Comparison of ENCODE assay signal across 18 mouse cellular contexts in the genomic region with DNA sequence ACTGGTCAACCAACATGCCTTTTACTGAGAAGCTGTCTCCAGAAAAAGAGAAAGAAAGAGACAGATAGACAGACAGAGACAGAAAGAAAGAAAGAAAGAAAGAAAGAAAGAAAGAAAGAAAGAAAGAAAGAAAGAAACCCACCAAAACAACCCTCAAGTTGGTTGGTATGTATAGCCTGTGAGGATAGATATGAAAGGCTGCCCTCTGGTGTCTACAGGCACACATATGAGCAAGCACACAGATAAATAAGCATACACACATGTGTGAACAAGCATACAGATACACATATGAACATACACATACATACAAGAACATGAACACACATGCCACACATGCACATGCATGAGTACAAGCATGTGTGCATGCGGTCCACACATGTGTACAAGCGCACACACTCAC.
DNase-seq lines count a peak whose midpoint lies in the region; ATAC-seq and TF ChIP-seq lines count a peak whose summit lies in the region.
"Had no signal": no experiment of that assay in that cellular context is flagged by ENCODE, and none has a peak within 500 bp of the region (broad histone marks: within the 10 kb centered on the region; RNA-seq: fewer than 3 reads in every experiment).

No protein-coding gene starts in this region.

- no peak overlapping the region for H3K9ac ChIP-seq in kidney, embryonic 16.5 days (replicated peaks; ENCODE audit: low read length)
- no peak overlapping the region for H3K9ac ChIP-seq in lung, embryonic 14.5 days
- H3K9ac ChIP-seq: forebrain, embryonic 12.5 days; kidney, embryonic 15.5 days; limb, embryonic 12.5 days; liver, embryonic 13.5 days; neural tube, embryonic 12.5 days had no signal

- DNase-seq in gastrocnemius, adult 2 months, result no peak
- no peak for DNase-seq in gastrocnemius, postnatal 10 days
- DNase-seq in kidney, adult 9 months, result peak; percentile 21
- peak; percentile 38 for DNase-seq in lung, embryonic 14.5 days
- DNase-seq in lung, postnatal 4 days, result no peak
- DNase-seq in Patski (ENCODE audit: low read depth, low spot score), result no peak
- no peak for DNase-seq in natural killer cell, adult 2 months (ENCODE audit: low spot score in 2 of 2)
- DNase-seq: B cell, adult 2 months; cerebellum, adult 2 months; layer of hippocampus, adult 9-11 months; liver, embryonic 13.5 days; lung, postnatal 14 days; right cerebral cortex, postnatal 4 days had no signal

- H3K4me3 ChIP-seq in gastrocnemius, adult 2 months, result no peak overlapping the region
- no peak overlapping the region for H3K4me3 ChIP-seq in kidney, embryonic 16.5 days (ENCODE audit: low read length)
- no peak overlapping the region for H3K4me3 ChIP-seq in lung, embryonic 14.5 days (ENCODE audit: low read depth, low read length)
- H3K4me3 ChIP-seq: forebrain, embryonic 12.5 days; kidney, embryonic 15.5 days; limb, embryonic 12.5 days; liver, embryonic 13.5 days; neural tube, embryonic 12.5 days had no signal

- H3K9me3 ChIP-seq in kidney, embryonic 16.5 days (ENCODE audit: low read length), result peaks cover 5% of the 10 kb centered on the region
- H3K9me3 ChIP-seq in lung, embryonic 14.5 days (ENCODE audit: low read depth, low read length), result no peaks in the 10 kb centered on the region
- H3K9me3 ChIP-seq: forebrain, embryonic 12.5 days; kidney, embryonic 15.5 days; neural tube, embryonic 12.5 days had no signal

- no peaks in the 10 kb centered on the region for H3K27me3 ChIP-seq in kidney, embryonic 16.5 days (ENCODE audit: insufficient read depth, low read length)
- H3K27me3 ChIP-seq in lung, embryonic 14.5 days (ENCODE audit: insufficient read depth, low read length), result no peaks in the 10 kb centered on the region
- H3K27me3 ChIP-seq in Patski, result no peaks in the 10 kb centered on the region
- H3K27me3 ChIP-seq: forebrain, embryonic 12.5 days; kidney, embryonic 15.5 days; limb, embryonic 12.5 days; liver, embryonic 13.5 days; neural tube, embryonic 12.5 days had no signal

- POLR2A ChIA-PET in Patski (lab: Charles Lee), result no interaction called here

- no peak overlapping the region for H3K4me2 ChIP-seq in kidney, embryonic 16.5 days (replicated peaks; ENCODE audit: low read depth, low read length)
- H3K4me2 ChIP-seq in lung, embryonic 14.5 days, result no peak overlapping the region
- H3K4me2 ChIP-seq: forebrain, embryonic 12.5 days; kidney, embryonic 15.5 days; limb, embryonic 12.5 days; liver, embryonic 13.5 days; neural tube, embryonic 12.5 days had no signal

- no peaks in the 10 kb centered on the region for H3K4me1 ChIP-seq in kidney, embryonic 16.5 days (ENCODE audit: insufficient read depth, low read length)
- H3K4me1 ChIP-seq in lung, embryonic 14.5 days (ENCODE audit: insufficient read depth), result no peaks in the 10 kb centered on the region
- H3K4me1 ChIP-seq: forebrain, embryonic 12.5 days; kidney, embryonic 15.5 days; limb, embryonic 12.5 days; liver, embryonic 13.5 days; neural tube, embryonic 12.5 days had no signal

- intact Hi-C loops in gastrocnemius, adult 2 months (cut with DNase I), result no loop called here

- 89% methylated on average over 2 of the region's 2 CpGs for WGBS in kidney, embryonic 16.5 days
- WGBS in lung, embryonic 14.5 days, result 94% methylated on average over 2 of the region's 2 CpGs

- no peak for ATAC-seq in kidney, embryonic 16.5 days (ENCODE audit: low FRiP score, low TSS enrichment)
- no peak for ATAC-seq in lung, embryonic 14.5 days (ENCODE audit: insufficient read depth)
- no peak for ATAC-seq in Patski

- CTCF ChIA-PET in Patski (lab: Charles Lee), result no interaction called here

- peak; percentile 36 for TF ChIP-seq CTCF in gastrocnemius, adult 2 months (IDR thresholded peaks at IDR 0.05)
- TF ChIP-seq CTCF in lung, embryonic 14.5 days (IDR thresholded peaks at IDR 0.05; ENCODE audit: low read depth), result peak; percentile 23; the same call in 1 of the 2 replicates
- TF ChIP-seq CTCF in Patski (IDR thresholded peaks at IDR 0.05), result peak; percentile 29

- in situ Hi-C loops in Patski (cut with MboI; ENCODE audit: low pct_unique_long_range_greater_than_20kb), result no loop called here

- H3K36me3 ChIP-seq in kidney, embryonic 16.5 days (ENCODE audit: insufficient read depth, low read length), result no peaks in the 10 kb centered on the region
- no peaks in the 10 kb centered on the region for H3K36me3 ChIP-seq in lung, embryonic 14.5 days (ENCODE audit: insufficient read depth)
- H3K36me3 ChIP-seq: forebrain, embryonic 12.5 days; kidney, embryonic 15.5 days; limb, embryonic 12.5 days; liver, embryonic 13.5 days; neural tube, embryonic 12.5 days had no signal

- H3K27ac ChIP-seq in gastrocnemius, adult 2 months, result no peak overlapping the region
- H3K27ac ChIP-seq in kidney, embryonic 16.5 days (ENCODE audit: low read length), result no peak overlapping the region
- H3K27ac ChIP-seq in lung, embryonic 14.5 days (ENCODE audit: low read depth), result no peak overlapping the region
- H3K27ac ChIP-seq: forebrain, embryonic 12.5 days; limb, embryonic 12.5 days; liver, embryonic 13.5 days; neural tube, embryonic 12.5 days had no signal

Comparison
In these comparisons a context has a peak if more than half of its experiments do, and no peak if none do; other contexts are left out.
1. DNase-seq: peak in kidney, adult 9 months (single experiment) and lung, embryonic 14.5 days (single experiment); none in gastrocnemius, adult 2 months (single experiment), gastrocnemius, postnatal 10 days (single experiment), lung, postnatal 4 days (0 of 2), Patski (single experiment) and natural killer cell, adult 2 months (0 of 2).
2. Peak in every context shown above with its lines, with median percentiles within 50 percentile points of each other: CTCF ChIP-seq.